Mouse (Mus musculus): ENCODE measurements around the gene Acvr1b.

Gene Acvr1b

GRCm38 (mm10) chr15:101196961-101197360 is 23.1 kb downstream of the Acvr1b start:
- DNase-seq (ENCODE audit: low read depth), result no peak

- DNase-seq (ENCODE audit: low read depth), result no peak
Observed at GRCm38 (mm10) chr15:101197497-101198179, 23.8 kb downstream of the Acvr1b start.

- peak; percentile 88 for DNase-seq (ENCODE audit: low read depth)
Observed at GRCm38 (mm10) chr15:101198218-101198617, 24.4 kb downstream of the Acvr1b start.

- DNase-seq (ENCODE audit: low read depth), result no peak
Observed at GRCm38 (mm10) chr15:101198850-101199249, 25.0 kb downstream of the Acvr1b start.

- no peak for DNase-seq (ENCODE audit: low read depth)
Observed at GRCm38 (mm10) chr15:101200777-101201295, 27.0 kb downstream of the Acvr1b start.

- DNase-seq (ENCODE audit: low read depth), result no peak
Observed at GRCm38 (mm10) chr15:101201414-101201813, 27.5 kb downstream of the Acvr1b start.

GRCm38 (mm10) chr15:101203673-101204072 is 29.8 kb downstream of the Acvr1b start:
- DNase-seq (ENCODE audit: low read depth), result no peak

- DNase-seq (ENCODE audit: low read depth), result no peak
Observed at GRCm38 (mm10) chr15:101204781-101205180, 30.9 kb downstream of the Acvr1b start.

- DNase-seq (ENCODE audit: low read depth), result peak; percentile 83
Observed at GRCm38 (mm10) chr15:101210228-101210627, 36.4 kb downstream of the Acvr1b start.

- DNase-seq (ENCODE audit: low read depth), result no peak
Observed at GRCm38 (mm10) chr15:101210998-101211613, 37.2 kb downstream of the Acvr1b start.

GRCm38 (mm10) chr15:101212435-101212834 is 38.6 kb downstream of the Acvr1b start:
- no peak for DNase-seq (ENCODE audit: low read depth)

- DNase-seq (ENCODE audit: low read depth), result no peak
Observed at GRCm38 (mm10) chr15:101215136-101215535, 41.3 kb downstream of the Acvr1b start.

GRCm38 (mm10) chr15:101216036-101216435 is 42.2 kb downstream of the Acvr1b start:
- DNase-seq (ENCODE audit: low read depth), result no peak

- DNase-seq (ENCODE audit: low read depth), result no peak
Observed at GRCm38 (mm10) chr15:101220905-101221297, 47.0 kb downstream of the Acvr1b start.

- DNase-seq (ENCODE audit: low read depth), result peak; percentile 65
Observed at GRCm38 (mm10) chr15:101221298-101222104, 47.6 kb downstream of the Acvr1b start.

GRCm38 (mm10) chr15:101222897-101223482 is 49.1 kb downstream of the Acvr1b start:
- no peak for DNase-seq (ENCODE audit: low read depth)

- no peak for DNase-seq (ENCODE audit: low read depth)
Observed at GRCm38 (mm10) chr15:101223596-101223995, 49.7 kb downstream of the Acvr1b start.

- peak; percentile 83 for DNase-seq (ENCODE audit: low read depth)
Observed at GRCm38 (mm10) chr15:101224006-101224906, 50.4 kb downstream of the Acvr1b start, which contains the start of gene Grasp. Gene Grasp (plus strand): TSS chr15:101224188.

GRCm38 (mm10) chr15:101224977-101225376 is 51.1 kb downstream of the Acvr1b start:
- peak; percentile 58 for DNase-seq (ENCODE audit: low read depth)

GRCm38 (mm10) chr15:101227971-101228370 is 54.1 kb downstream of the Acvr1b start:
- DNase-seq (ENCODE audit: low read depth), result no peak
